Mouse (Mus musculus) naive thymus-derived CD4-positive, alpha-beta T cell, adult 2 months (primary cell): ENCODE measurements around the gene Atad5.
A peak's percentile ranks its signal among the peaks of the same experiment; 100 is the strongest.
"Not testable (repeated sequence)": the region's sequence is repeated elsewhere in the genome, so short reads cannot be mapped to it uniquely, and the experiment has no call there.

Source experiments
- DNase-seq: peaks from one replicate; pipeline ENCODE4 v3.0.0-alpha.2; 2011; ENCODE audit warnings: low read depth

Gene Atad5

GRCm38 (mm10) chr11:80183054-80183704 lies 94.0 kb downstream of the Atad5 start:
- not testable (repeated sequence) for DNase-seq

GRCm38 (mm10) chr11:80183705-80184255 lies 94.6 kb downstream of the Atad5 start, which contains the start of gene Rnf135:
TSS of gene Rnf135 (plus strand) at chr11:80183851.
- DNase-seq, result peak; percentile 71

DNA sequence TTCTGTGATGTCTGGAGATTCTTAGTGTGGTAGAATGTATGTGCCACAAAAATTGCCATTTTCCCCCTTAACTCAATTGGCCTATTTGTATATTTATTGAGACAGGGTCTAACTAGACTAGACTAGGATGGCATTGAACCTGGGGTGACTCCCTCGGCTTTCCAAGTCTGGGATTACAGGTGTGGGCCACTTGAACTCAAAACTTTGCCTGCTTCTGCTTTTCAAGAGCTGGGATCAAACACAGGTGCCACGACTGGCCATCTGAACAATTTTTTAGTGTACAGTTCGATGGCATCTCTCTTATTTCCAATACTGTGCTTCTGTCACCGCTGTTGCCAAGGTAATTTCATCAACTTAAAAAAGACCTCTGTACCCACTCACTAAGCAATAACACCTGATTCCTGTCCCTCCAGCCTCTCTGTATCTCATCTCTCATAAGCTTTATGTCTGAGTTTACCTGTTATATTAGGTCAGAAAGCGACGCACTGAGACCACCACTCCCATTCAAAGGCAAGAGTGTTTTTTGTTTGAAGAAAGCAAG lies 95.4 kb downstream of the Atad5 start:
- peak; percentile 25 for DNase-seq
